Mouse (Mus musculus): ENCODE data around the gene Vps29.

The Vps29 gene

DNA sequence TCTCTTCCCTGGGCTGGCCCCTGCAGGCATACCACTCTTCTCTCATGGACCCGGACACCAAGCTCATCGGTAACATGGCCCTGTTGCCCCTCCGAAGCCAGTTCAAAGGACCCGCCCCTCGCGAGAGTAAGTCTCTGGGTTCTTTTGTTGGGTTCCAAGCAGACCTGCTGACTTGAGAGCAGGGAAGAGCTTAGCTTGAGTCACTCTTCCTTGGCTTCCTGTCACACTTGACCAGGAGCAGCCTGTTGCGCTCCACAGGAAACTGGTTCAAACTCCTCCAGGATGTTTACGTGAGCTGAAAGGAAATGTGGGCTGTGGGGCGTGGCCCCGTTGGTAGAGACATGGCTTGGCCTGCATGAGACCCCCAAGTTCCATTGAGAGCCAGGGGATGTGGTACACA lies 42.6 kb downstream of the Vps29 start:
- DNase-seq (ENCODE audit: low read depth in 2 of 2, low spot score in 2 of 2) = no peak

DNA sequence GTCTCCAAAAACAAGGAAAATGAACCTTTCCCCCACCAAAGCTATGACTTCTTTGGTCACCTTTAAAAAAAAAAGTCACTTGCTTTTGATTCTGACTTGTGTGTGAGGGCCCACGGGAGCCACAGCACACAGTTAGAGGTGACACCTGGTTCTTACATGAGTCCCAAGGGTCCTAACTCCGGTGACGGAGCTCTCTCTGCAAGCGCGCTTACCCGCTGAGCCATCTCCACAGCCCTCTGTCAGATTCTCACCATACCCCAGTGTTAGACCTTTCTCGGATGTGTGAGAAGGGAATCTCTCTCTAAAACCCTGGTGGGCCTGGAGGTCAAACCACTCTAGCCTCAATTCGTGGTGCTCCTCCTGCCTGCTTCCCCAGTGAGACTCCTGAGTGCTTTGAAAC lies 43.3 kb downstream of the Vps29 start:
- no peak for DNase-seq (ENCODE audit: low read depth in 2 of 2, low spot score in 2 of 2)

DNA sequence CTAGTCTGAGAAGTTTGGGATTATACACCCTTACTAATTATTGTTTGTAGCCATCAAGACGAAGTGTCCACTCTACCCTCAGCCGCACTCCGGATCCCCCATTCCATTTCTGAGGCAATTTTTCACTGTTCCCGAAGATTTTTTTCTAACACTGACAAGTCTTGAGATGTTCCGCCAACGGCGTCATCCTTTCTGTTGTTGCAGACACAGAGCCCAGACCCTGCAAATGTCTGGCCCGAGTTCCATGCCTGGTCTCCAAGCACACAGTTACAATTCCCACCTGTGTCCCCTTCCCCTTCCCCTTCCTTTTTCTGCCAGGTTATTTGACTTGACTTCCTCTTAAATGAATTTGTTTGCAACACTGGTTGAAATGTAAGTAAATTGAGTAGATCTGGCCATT lies 45.7 kb downstream of the Vps29 start:
- no peak for DNase-seq (ENCODE audit: low read depth in 2 of 2, low spot score in 2 of 2)

DNA sequence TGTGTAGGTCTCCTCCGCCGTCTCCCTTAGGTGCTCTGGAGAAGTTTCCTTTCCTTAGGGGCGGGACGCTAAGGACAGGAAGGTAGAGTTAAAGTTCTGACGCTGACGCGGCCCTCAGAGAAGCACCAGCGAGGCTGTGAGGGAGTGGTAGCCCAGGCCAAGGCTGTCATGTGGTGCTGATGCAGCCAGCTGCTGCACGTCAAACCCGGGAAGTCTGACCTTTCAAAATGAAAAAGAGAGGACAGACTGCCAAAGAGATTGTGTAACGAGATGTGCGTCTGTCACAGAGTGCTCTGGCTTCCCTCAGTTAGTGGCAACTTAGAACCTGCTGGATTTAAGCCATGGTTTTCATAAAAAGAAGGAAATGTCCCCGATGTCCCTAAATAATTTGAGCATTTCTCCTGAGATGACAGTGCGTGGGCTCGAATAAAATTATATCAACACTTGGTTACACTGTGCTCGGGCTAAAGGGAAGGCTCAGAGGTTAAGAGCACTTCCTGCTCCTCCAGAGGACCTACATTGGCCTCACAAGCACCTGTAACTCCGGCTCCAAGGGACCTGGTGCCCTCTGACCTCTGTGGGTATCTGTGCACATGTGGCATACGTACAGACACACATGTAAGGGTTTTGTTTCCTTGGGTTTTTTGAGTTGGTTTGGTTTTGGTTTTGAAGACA lies 46.6 kb downstream of the Vps29 start:
- no peak for DNase-seq (ENCODE audit: low read depth in 2 of 2, low spot score in 2 of 2)

DNA sequence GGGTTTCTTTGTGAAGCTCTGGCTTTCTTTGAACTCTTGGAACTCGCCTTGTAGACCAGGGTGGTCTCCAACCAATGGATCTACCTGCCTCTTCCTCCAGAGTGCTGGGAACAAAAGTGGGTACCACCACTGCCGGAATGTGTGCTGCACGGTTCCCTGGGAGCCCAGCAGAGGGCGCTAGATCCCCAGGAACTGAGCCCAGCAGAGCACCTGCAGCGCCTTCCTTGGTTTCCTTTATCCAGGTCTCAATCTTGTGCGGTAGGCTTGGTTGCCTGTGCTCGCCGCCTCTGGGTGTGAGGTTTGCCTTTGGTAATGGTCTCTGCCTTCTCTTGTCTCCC lies 47.1 kb downstream of the Vps29 start:
- DNase-seq (ENCODE audit: low read depth in 2 of 2, low spot score in 2 of 2) = peak; percentile 59 to 72

DNA sequence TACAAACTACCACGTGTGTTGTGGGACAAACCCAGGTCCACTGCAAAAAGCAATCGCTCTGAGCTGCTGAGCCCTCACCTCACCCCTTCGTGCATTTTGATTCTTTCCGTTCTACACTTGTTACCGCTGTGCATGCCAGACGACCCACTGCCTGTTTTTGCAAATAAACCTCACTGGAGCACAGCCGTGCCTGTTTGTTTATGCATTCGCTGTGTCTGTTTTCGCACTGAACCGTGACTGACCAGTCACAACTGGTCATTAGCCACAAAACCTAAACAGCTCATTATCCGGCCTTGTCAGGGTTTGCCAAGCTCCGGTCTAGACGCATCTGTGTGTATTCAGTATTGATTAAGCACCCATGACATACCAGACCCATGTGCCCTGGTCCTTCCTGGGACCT lies 48.0 kb downstream of the Vps29 start:
- DNase-seq (ENCODE audit: low read depth in 2 of 2, low spot score in 2 of 2) = no peak

DNA sequence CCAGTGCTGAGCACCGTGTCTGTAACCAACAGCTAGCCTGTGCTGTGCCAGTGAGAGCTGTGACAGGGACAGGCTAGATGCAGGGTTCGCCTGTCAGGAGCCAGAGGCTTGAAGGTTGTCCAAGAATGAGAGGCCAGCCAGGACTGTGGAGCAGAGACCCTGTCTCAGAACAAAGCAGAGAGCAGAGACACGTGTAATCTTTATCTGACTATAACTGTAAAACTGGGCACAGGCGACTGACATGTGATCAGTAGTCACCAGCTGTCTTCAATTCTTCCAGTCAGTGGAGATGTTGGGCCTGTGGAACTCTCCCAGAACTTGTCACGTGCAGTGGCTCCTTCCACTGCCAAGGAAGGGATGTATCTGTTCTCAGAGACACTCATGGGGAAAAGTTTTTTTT lies 48.6 kb downstream of the Vps29 start:
- DNase-seq (ENCODE audit: low read depth in 2 of 2, low spot score in 2 of 2) = no peak

DNA sequence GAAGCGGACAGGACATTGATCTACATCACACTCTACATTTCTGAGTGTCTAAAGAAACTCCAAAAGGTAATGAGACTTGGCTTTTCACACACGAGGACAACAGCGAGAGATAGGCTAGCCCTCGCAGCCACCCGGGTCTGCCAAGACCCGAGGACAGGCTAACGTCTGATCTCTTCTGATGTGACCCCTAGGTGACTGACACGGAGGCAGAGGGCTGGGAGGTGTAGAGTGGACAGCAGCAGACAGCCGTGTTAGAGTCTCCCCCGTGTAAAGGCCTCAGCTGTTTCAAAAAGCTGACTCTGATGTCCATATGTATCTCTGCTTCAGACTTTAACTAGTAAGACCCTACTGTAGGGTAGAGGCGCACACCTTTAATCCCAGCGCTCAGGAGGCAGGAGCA lies 49.2 kb downstream of the Vps29 start:
- DNase-seq (ENCODE audit: low read depth in 2 of 2, low spot score in 2 of 2) = no peak

DNA sequence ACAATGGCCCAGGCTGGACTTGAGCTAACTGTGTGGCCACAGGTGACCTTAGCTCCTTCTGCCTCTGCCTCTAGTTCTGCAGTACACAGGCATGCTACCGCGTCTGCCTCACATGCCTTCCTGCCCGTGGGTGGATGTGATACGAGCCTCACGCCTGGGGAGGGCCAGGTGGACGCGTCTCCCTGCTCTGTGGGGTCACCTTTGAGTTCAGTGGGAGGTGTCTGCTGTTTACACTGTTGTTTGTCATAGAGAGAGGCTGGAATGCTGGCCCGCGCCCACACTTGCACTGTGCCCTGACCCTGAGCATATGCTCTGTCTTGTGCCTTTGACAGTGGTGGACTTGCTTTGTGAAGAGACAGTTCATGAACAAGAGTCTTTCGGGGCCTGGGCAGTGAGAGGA lies 51.4 kb downstream of the Vps29 start:
- DNase-seq (ENCODE audit: low read depth in 2 of 2, low spot score in 2 of 2) = no peak

DNA sequence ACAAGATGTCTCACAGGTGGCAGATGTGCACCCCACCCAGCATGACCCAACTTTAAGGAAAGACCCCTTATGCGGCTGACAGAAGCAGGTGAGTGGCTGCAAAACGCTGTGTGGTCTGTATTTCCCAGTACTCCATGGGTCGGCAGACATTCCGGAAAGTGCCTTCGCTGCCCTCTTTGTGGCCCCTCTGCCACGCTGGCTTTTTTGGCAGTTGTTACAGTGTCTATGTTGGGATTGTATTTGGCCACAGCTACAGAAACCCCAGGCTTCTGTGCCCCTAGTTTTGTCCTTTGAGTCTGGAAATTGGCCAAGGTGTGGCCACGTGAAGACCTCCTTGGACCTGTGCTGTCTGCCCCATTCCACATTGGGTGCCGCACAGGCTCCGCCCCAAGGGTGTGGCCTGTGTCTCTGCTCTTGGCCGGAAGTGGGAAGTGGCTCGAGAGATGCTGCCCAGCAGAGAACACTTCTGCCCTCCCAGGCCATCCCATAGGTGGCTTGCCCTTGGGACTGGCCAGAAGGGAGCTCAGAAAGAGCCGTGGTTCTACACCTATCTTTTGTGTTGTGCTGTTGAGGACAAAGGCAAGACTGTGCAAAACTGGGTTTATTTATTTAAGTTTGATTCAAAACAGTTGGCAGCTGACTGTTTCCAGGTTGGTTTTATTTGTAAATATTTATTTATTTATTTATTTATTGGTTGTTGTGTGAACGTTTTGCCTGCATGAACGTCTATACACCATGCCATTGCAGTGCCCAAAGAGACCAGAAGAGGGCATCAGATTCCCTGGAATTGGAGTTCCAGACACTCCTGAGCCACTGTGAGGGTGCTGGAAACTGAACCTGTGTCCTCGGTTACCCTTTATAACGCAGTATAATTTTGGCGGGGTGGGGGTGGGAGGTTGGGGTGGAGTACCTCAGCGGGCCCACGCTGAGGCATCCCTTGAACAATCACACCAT lies 55.8 kb downstream of the Vps29 start:
- no peak for DNase-seq (ENCODE audit: low read depth in 2 of 2, low spot score in 2 of 2)

DNA sequence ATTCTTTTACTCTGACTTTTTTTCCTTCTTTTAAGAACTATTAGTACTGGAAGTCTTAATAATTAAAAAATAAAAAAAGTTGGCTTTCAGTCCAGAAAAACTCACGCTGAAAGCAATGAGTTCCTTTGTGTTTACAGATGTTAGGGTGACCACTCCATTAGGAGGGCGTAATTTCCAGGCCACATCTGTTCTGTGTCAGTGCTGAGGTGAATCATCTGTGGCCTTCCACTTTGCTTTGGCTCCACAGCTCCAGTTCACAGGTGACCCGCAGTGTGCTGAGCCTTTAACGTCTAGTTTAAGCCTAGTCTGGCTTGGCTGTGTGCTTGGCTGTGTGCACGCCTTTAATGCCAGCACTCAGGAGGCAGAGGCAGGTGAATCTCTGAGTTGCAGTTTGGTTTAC lies 57.7 kb downstream of the Vps29 start:
- DNase-seq (ENCODE audit: low read depth in 2 of 2, low spot score in 2 of 2) = no peak

DNA sequence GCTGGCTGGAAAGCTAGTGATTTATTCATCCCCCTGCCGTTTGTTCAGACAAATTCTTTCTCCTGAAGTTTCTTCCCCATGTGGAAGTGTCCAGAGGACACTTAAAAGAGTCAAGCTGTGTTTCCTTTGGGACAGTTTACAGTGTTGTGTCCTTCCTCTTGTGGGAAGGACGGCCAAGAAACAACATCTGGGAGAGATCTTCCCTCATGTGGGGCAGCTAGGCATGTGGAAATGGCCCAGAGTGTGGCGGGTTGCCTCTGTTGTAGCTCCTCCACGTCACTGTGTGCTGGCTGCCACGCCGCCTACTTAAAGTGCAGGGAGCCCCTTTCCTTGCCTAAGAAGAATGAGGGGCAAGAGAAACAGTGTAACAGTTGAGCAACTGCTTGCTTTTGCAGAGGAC lies 58.7 kb downstream of the Vps29 start:
- no peak for DNase-seq (ENCODE audit: low read depth in 2 of 2, low spot score in 2 of 2)

DNA sequence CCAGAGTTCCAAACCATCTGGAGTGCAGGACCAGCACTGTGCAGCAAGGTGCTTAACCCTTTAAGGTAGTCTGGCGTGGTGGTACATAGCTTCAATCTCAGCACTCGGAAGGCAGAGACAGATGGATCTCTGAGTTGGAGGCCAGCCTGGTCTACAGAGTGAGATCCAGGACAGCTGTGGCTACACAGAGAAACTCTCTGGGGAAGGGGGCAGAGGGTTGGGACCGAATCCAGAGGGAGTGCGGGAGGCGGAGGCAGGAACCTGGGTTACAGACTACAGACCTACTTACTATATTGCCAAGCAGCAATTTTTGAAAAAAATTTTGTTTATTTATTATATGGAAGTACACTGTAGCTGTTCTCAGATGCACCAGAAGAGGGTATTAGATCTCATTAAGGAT lies 60.2 kb downstream of the Vps29 start:
- no peak for DNase-seq (ENCODE audit: low read depth in 2 of 2, low spot score in 2 of 2)

Measured in CD8-positive naive resting alpha-beta T cell, adult 2 months (primary cell).